Mouse (Mus musculus): Measurements from ENCODE around the gene Adgrl2. TPM values are rescaled to one million over a fixed set of nuclear protein-coding genes. Genes with fewer than 3 reads are reported as not detected.

The Adgrl2 gene
- total and polyA plus RNA-seq, 3 experiments, result not detected

DNA sequence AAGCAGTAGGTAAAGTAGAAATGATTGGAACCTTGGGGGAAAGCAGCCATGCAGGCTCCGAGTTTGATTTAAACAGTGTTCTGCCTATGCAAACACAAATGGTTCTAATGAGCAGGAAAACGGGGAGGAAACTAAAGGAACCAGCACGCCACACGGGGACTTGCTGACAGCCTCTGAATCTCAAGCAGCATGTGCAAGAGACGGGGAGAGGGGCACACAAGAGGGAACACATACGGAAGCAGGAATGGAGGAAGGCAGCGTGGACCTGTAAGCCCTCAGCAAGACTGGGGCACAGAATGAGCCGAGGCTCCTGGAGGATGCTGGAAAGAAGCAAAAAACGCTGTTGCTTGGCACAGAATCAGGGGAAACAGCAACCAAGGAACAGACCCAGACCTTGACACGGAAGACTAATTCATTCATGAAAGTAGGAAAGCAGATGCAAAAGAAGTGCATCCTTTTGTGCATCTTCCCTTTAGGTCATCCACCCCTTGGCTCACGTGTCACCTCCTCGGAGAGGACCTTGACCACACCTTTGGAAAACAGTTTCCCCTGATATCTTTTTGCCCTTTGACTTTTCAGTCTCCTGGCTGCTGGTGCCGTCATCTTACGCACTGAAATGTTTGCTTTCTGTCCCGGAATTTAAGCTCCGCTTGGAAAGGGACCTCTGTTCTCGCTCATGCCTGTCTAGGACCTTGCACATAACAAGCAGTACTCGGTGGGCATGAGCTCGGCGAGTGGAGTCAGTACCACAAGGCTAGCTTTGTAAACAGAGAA, 17.7 kb upstream of the Adgrl2 start:
- Histone ChIP-seq H3K4me1 (ENCODE audit: control insufficient read depth in 1 of 2, insufficient read depth in 2 of 2, low read length in 2 of 2) (no peaks in the 10 kb centered on the region), H3K9ac (ENCODE audit: control insufficient read depth, low read depth, low read length, poor library complexity, severe bottlenecking) (no peak overlapping the region), H3K9me3 (replicated peaks; ENCODE audit: insufficient read depth, low read length) (no peaks in the 10 kb centered on the region), H3K36me3 (ENCODE audit: control insufficient read depth in 1 of 2, insufficient read depth in 2 of 2, low read length in 2 of 2) (no peaks in the 10 kb centered on the region), H3K27me3 (ENCODE audit: control insufficient read depth in 1 of 2, insufficient read depth in 2 of 2, low read length in 2 of 2) (no peaks in the 10 kb centered on the region), H3K79me2 (ENCODE audit: control insufficient read depth, insufficient read depth, low read length, poor library complexity) (no peaks in the 10 kb centered on the region), H3K27ac (ENCODE audit: control insufficient read depth, low read depth, low read length) (no peak overlapping the region), H3K4me3 (ENCODE audit: control insufficient read depth in 1 of 2, insufficient read depth in 1 of 2, low read depth in 2 of 2, low read length in 2 of 2) (no peak overlapping the region)
- DNase-seq (ENCODE audit: low read depth, low spot score), result no peak
- no peak for TF ChIP-seq POLR2A (IDR thresholded peaks at IDR 0.05; ENCODE audit: control insufficient read depth in 1 of 2, insufficient read depth in 1 of 2, low read depth in 1 of 2, low read length in 2 of 2, poor library complexity in 1 of 2)
- TF ChIP-seq TCF12 (IDR thresholded peaks at IDR 0.05; ENCODE audit: low read depth, low read length), result no peak
- no peak for TF ChIP-seq MAX (IDR thresholded peaks at IDR 0.05; ENCODE audit: low read length)
- TF ChIP-seq CHD2 (IDR thresholded peaks at IDR 0.05; ENCODE audit: low read length), result no peak
- TF ChIP-seq POLR2AphosphoS5 (IDR thresholded peaks at IDR 0.05; ENCODE audit: borderline replicate concordance, low read depth, low read length), result no peak
- no peak for TF ChIP-seq MYC (IDR thresholded peaks at IDR 0.05; ENCODE audit: low read depth, low read length)

- Histone ChIP-seq H3K9ac (ENCODE audit: control insufficient read depth, low read depth, low read length, poor library complexity, severe bottlenecking) (no peak overlapping the region), H3K79me2 (ENCODE audit: control insufficient read depth, insufficient read depth, low read length, poor library complexity) (no peaks in the 10 kb centered on the region), H3K4me1 (ENCODE audit: control insufficient read depth in 1 of 2, insufficient read depth in 2 of 2, low read length in 2 of 2) (no peaks in the 10 kb centered on the region), H3K36me3 (ENCODE audit: control insufficient read depth in 1 of 2, insufficient read depth in 2 of 2, low read length in 2 of 2) (no peaks in the 10 kb centered on the region), H3K27ac (ENCODE audit: control insufficient read depth, low read depth, low read length) (no peak overlapping the region), H3K27me3 (ENCODE audit: control insufficient read depth in 1 of 2, insufficient read depth in 2 of 2, low read length in 2 of 2) (no peaks in the 10 kb centered on the region), H3K9me3 (replicated peaks; ENCODE audit: insufficient read depth, low read length) (no peaks in the 10 kb centered on the region), H3K4me3 (ENCODE audit: control insufficient read depth in 1 of 2, insufficient read depth in 1 of 2, low read depth in 2 of 2, low read length in 2 of 2) (no peak overlapping the region)
- TF ChIP-seq JUND (IDR thresholded peaks at IDR 0.05; ENCODE audit: low read depth, low read length) (no peak), MAZ (IDR thresholded peaks at IDR 0.05; ENCODE audit: low read depth, low read length) (no peak), MXI1 (IDR thresholded peaks at IDR 0.05; ENCODE audit: low read depth, low read length) (no peak), SIN3A (IDR thresholded peaks at IDR 0.05; ENCODE audit: low read length) (no peak), CHD1 (IDR thresholded peaks at IDR 0.05; ENCODE audit: low read depth, low read length) (no peak), TBP (IDR thresholded peaks at IDR 0.05; ENCODE audit: low read depth, low read length) (no peak), ETS1 (IDR thresholded peaks at IDR 0.05; ENCODE audit: low read depth, low read length) (no peak), MAFK (IDR thresholded peaks at IDR 0.05; ENCODE audit: borderline replicate concordance, low read depth, low read length) (no peak), ZNF384 (IDR thresholded peaks at IDR 0.05; ENCODE audit: low read depth, low read length) (no peak), RAD21 (IDR thresholded peaks at IDR 0.05; ENCODE audit: low read depth, low read length) (no peak), POLR2A (IDR thresholded peaks at IDR 0.05; ENCODE audit: control insufficient read depth in 1 of 2, insufficient read depth in 1 of 2, low read depth in 1 of 2, low read length in 2 of 2, poor library complexity in 1 of 2) (no peak), KAT2A (conservative IDR thresholded peaks at IDR 0.05; ENCODE audit: low read depth, low read length) (no peak), ZC3H11A (IDR thresholded peaks at IDR 0.05; ENCODE audit: low read depth, low read length) (no peak), CHD2 (IDR thresholded peaks at IDR 0.05; ENCODE audit: low read length) (no peak), GABPA (IDR thresholded peaks at IDR 0.05; ENCODE audit: low read depth, low read length) (no peak), EP300 (IDR thresholded peaks at IDR 0.05; ENCODE audit: low read depth in 1 of 2, low read length in 2 of 2) (no peak)
- DNase-seq (ENCODE audit: low read depth, low spot score), result no peak
These were observed 11.0 kb upstream of the Adgrl2 start for GRCm38 (mm10) chr3:149001364-149001763.

Data from MEL (cell line).